Mouse (Mus musculus): ENCODE data around the gene Gm20388. TPM values are rescaled to one million over a fixed set of nuclear protein-coding genes. Genes with fewer than 3 reads are reported as not detected.

The Gm20388 gene
- total RNA-seq, 2 experiments from 2014 or later = 18.5 to 23.8 TPM

DNA sequence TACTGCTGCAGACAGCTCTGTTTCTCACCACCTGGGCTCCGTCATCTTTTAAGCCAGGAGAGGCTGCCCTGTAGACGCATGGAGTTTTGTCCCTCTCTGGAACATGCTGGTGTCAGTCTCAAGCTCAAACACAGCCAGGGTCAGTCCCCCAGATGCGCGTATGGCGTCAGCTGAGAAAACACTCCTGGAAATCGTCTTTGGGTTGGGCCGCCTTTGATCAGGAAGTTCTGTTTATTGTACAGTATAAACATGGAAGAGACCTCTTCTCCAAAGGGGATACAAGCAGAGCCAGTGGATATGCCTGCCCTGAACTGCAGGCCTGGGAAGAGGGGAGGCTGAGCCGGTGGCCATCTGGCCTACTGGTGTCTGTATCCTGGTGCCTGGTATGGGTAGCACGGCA, 2163.8 kb downstream of the Gm20388 start:
- ATAC-seq (replicated peaks; ENCODE audit: poor library complexity, severe bottlenecking) = no peak

DNA sequence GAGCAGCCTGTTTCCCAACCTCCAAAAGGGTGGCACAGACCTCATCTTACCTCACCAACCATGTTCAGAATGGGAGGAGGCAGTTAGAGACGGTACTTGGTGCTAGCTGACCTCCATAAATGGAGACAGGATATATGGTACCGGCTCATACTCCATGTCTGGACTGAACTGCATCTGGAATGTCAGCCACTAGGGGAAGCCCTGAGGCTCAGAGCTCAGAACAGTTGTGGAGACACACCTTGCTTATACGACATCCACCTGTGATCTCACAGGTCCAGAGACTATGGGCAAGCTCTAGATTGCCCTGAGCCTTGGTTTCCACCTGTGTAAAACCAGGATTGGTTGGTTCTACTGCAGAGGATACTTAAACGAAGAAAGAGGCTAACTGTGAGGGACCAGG, 2164.3 kb downstream of the Gm20388 start:
- ATAC-seq (replicated peaks; ENCODE audit: poor library complexity, severe bottlenecking) = no peak

DNA sequence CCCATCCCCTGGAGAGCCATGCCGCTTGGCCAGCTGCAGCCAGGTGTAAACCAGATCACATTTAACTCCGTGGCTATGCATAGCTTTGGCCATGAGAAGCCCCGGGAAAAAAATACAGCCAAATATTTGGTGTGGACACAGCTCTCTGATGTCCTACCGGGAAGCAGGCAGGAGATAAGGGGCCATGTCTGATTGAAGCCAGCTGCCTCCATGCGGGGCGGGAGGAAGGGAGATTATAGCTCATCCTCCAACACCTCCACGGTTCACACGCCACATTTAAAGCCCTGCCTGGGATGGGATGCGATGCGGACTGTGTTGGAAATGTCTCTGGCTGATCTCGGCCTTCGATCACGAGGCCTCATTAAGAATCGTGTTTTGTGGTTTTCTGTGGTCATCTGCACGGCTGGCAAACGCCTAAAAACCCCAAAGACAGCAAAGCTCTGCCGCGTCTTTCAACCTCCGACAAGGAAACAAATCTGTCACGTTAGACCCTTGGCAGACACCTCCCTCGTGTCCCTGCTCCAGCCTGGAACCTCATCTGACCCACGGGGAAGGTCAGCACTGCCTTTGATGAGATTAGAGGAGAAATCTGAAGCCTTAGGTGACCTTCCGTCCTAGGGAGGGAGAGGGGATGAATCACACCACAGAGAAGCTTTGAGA, 2165.7 kb downstream of the Gm20388 start:
- no peak for ATAC-seq (replicated peaks; ENCODE audit: poor library complexity, severe bottlenecking)

DNA sequence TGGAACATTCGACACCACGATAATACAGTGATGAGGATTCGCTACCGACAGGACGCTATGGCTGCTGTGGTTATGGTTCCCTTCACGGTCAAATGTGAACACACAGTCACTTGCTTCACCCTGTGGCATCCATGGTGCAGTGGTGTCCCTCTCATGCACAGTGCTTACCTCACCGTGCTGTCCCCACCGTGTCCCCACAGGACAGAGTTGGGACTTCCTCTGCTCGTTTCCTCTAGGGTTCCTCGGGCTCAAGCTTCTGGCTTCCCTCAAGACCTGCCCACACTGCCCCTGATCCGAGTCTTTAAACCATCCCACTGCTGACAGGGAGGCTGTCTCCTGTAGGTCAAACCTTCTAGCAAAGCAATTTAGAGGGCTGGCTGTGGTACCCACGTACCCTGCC, 2167.7 kb downstream of the Gm20388 start:
- peak; percentile 52 for ATAC-seq (replicated peaks; ENCODE audit: poor library complexity, severe bottlenecking)

DNA sequence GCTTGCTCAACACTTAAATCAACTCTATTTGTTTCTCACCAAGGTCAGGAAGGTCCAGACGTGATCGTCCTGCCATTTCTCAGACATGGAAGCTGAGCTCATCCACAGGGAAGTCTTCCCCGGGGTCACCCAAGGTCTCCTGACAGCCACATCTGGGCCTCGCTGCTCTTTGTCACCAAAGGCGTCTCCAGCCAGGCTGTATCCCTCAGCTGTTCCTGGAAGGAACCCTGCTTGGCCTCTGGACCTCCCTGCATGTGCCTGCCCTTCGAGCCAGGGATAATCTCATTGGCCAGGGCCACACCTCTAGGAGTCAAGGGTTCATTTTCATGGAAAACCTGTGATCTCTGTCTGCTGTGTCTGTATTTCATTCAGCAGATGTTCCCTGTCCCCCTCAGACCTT, 2168.5 kb downstream of the Gm20388 start:
- no peak for ATAC-seq (replicated peaks; ENCODE audit: poor library complexity, severe bottlenecking)

DNA sequence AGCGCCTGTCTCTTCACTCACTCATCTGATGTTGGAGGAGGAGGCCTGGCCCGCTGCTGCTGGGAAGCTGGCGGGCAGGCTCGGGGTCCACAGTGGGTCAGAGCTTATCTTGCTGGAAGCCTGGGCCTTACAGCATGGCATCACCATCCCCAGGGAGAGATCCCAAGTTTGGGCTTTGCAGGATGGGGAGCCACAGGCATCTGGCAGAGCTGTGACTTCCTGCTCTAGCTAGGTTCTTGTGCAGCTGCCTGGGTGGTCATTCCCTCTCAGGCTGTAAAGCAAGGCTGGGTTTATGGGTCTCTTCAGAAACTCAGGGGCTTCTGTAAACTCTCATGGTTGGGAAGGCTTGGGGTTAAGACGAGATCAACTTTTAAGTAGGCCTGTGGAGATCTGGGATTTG, 2169.7 kb downstream of the Gm20388 start:
- ATAC-seq (replicated peaks; ENCODE audit: poor library complexity, severe bottlenecking) = no peak

DNA sequence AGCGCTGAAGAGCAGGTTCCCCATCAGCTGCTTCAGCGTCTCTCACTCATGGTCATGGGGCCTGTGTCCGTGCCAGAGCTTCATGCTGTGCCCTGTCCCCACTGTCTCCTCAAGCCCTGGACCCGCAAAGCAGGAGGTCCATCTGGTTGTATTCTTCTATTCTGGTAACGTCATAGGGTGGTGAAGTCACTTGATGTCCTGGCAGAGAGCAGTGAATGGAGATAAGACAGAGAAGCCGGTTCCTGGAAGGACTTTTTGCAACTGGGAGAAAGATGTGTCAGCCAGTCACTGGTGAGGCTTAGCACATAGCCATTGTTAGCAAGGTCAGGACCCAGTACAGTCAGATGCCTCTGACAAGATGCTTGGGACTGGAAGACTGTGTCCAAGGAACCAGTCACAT, 2172.8 kb downstream of the Gm20388 start:
- no peak for ATAC-seq (replicated peaks; ENCODE audit: poor library complexity, severe bottlenecking)

DNA sequence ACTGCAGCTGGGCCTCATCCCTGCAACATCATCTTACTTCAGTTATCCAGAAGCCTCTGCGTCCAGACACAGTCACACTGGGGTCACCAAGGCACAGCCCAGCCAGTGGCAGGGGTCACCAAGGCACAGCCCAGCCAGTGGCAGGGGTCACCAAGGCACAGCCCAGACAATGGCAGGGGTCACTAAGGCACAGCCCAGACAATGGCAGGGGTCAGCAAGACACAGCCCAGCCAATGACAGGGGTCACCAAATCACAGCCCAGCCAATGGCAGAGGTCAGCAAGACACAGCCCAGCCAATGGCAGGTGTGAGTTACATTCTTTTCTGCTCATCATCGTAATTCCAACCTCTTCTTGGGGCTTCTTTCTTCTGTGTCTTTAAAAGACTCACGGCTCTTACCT, 2173.5 kb downstream of the Gm20388 start:
- ATAC-seq (replicated peaks; ENCODE audit: poor library complexity, severe bottlenecking) = no peak

DNA sequence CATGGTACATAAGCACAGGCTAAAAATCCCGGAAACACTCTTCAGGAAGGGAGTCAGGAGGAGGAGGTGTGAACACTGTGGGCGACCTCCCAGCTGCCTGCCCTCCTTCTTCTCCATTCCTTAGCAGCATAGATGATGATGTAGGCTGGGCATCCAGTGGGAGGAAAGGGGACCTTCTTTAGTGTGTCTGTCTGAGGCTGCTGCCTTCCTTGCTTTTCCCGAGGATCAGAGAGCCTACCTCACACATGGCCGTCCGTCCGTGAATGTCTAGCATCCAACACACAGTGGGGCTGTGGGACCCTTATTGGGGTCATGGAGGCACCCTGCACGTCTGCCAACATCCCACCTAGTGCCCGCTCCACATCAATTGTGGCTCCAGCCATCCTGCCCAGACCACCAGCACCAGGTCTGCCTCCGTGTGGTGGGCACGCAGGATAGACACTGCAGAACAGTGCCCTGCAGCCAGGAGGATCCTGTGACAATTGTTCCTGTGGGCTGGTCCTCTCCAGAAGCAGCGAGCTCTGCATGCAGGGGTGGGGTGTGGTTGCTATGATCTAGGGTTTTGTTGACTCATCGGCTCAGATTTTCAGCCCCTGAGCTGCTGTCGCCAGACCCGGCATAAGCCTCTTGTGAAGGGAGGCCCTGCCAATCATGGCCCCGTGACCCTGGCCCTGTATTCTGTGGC, 2174.2 kb downstream of the Gm20388 start:
- ATAC-seq (replicated peaks; ENCODE audit: poor library complexity, severe bottlenecking) = no peak

DNA sequence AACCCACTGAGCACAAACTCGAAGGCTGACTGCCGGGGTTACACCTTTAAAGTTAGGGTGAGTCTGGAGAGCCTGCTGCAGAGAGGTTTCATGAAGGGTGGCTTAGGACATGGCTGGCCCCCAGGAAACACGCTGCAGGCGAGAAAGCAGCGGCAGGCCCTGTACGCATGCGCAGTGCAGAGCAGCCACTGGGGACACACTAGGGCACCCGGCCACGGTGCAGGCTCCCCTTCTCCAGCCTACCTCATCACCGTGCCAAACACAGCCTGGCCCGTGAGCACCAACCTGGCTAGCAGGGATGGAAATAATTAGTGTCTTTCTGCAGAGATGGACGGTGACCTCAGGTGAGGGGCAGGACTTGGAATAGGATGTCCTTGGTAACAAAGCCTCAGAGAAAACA, 2175.4 kb downstream of the Gm20388 start:
- ATAC-seq (replicated peaks; ENCODE audit: poor library complexity, severe bottlenecking) = no peak

DNA sequence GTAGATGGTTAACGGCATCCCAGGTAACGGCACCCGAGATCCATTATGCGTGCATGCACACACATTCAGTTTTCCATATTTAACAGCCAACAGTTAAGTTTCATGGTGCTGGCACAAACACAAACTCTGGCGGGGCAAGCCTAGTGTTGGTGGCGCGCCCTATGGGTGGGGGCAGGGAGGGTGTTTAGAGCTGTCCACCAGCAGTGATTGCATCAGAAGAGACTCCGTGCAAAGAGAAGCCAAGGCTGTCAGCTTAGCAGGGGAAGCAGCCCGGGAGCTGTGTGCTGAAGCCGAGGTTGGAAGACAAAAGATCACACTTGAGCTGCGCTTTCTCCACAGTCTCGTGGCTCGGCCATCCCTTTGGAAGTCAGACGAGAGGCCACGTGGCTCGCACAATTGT, 2178.0 kb downstream of the Gm20388 start:
- no peak for ATAC-seq (replicated peaks; ENCODE audit: poor library complexity, severe bottlenecking)

DNA sequence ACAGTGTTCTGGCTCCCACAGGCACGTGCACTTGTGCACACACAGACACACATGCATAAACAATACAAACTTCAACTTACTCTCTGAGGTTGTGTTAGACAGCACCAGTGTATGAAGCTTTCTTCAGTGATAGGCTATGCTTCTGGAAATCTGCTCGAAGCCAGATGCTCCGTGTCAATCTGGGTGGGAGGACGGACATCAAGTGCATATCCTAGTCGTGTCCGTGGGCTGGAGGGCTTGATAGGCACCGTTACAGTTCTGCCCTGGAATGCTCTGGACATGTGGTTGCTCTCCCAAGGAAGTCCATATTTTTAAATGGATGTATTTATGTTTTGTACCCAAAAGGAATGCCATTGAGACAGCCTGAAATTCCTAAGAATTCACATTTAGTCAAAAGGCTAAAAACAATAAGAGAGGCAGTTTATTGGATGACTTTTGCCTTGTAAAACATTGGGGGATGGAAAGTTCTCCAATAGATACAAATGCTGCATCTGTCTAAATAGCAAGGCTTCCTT, 2178.6 kb downstream of the Gm20388 start:
- no peak for ATAC-seq (replicated peaks; ENCODE audit: poor library complexity, severe bottlenecking)

DNA sequence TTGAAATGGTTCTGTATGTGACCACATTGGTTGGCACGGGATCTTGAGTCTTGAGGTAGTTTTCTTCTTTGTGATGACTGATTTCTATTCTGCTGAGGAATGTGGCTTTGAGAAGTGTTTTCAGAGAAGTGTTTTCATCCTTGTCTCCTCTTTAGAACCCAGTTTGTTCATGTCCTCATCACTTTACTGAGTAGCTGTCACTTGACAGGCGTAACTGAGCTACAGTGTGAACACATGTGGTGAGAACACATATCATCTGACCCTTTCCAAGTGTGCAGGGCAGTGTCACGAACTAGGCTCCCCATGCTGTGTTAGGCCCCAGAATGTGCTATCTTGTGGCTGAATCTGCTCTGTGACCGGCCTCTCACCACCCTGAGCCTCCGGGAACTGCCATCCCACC, 2181.8 kb downstream of the Gm20388 start:
- ATAC-seq (replicated peaks; ENCODE audit: poor library complexity, severe bottlenecking) = no peak

DNA sequence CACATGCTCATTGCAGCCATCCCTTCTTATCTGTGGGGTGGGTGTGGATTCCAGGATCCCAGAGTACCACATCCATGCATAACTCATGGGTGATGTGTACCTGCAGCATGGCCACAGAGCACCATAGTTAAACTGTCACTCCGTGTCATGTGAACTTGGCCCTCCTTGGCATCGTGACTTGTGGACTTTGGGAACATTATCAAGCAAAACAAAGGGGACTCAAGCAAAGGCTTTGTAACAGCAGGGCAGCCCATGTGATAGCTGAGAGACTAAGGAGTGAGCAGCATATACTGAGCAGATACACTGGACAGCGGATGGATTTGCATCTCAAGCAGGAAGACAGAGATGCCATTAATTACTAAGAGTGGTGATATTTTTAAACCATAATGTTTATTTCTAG, 2188.1 kb downstream of the Gm20388 start:
- no peak for ATAC-seq (replicated peaks; ENCODE audit: poor library complexity, severe bottlenecking)

DNA sequence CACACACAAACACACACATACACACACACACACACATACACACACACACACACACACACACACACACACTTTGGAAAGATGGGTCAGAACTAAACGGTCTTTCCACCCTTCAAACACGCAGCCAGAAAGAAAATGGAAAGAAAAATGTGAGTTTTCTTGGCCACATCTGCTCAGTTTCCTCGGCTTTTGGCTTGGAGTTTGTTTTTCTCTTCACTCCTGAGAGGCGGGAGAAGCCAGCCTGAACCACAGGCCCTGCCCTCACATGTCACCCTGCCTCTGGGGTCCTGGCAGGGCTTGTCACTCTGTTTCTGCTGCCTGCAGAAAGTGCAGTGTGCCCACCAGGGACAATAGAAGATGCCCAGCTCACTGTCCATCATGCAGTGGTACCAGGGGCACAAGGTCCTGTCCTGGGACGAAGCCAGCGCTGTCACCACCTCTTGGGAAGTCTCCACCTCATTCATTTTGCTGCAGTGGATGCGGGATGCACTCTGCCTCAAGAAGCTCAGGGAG, 2189.1 kb downstream of the Gm20388 start:
- no peak for ATAC-seq (replicated peaks; ENCODE audit: poor library complexity, severe bottlenecking)

DNA sequence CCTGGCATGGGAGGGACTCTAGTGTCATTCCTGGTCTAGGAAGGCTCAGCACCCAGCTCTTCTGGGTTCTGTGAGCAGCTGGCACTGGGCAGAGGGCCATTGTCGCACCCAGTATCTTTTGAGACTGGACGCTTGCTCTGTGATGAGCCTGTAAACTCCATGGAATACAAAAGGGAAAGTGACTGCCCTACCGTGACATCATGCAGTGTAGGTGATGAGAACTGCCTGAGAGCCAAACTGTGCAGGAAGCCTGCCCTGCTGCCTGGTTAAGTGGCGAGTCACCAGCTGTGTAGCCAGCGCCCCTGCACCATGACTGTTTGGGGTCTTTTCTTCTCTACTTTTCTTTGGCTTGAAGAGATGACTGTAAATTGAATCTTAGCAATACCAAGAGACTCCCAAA, 2191.2 kb downstream of the Gm20388 start:
- ATAC-seq (replicated peaks; ENCODE audit: poor library complexity, severe bottlenecking) = no peak

DNA sequence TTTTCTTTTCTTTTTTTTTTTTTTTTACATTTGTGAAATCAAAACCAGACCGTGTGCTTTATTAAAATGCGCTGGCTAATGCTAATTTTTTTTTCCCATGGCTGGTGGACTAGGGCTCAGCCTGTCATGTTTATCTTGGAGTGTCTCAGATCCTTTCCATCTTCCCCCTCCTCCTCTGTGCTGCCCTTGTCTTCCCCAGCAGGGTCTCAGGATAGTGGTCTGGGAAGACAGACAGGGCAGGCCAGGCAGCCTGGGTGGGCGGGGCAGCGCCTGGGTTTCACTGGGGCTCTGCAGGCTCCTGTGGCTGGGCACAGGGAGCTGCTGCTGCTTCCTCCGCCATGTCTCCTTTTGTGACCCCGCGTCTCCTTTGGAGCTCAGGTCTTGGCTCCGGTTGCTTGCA, 2191.6 kb downstream of the Gm20388 start:
- ATAC-seq (replicated peaks; ENCODE audit: poor library complexity, severe bottlenecking) = no peak

DNA sequence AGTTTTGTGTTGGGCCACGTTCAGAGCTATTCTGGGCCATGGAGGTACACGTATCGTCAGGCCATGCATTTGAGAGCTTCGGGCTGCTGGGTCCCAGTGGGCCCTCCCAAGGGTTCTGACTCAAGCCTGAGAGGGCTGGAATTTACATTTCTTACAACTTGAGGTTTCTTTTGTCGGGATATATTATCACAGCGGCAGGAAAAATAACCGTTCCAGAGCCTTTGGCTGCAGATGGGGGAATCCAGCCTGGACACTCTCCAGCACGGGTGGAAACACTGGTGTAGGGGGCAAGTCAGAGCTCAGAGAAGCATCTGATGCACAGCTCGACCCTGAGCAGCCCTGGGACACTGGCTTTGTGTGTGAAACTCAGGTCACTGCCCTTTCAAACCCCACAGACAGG, 2192.6 kb downstream of the Gm20388 start:
- ATAC-seq (replicated peaks; ENCODE audit: poor library complexity, severe bottlenecking) = no peak

DNA sequence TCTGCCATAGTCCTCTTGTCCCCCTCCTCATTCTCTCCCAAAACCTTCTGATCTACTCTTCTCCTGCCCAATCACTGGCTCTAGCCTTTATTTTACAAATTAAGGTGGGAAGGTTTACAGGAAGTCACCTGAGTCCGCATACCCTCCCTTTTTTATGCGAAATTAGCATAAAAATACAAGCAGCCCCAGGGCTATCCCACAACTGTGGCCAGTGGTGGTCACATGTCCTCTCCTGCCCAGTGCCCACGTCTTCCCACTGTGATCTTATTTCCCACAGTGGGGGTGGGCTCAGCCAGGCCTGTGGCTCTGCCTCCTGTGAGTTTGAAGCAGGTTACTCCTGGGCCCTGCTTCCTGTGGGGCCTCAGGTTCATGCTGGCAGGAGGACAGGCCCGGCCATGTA, 2194.0 kb downstream of the Gm20388 start:
- no peak for ATAC-seq (replicated peaks; ENCODE audit: poor library complexity, severe bottlenecking)

DNA sequence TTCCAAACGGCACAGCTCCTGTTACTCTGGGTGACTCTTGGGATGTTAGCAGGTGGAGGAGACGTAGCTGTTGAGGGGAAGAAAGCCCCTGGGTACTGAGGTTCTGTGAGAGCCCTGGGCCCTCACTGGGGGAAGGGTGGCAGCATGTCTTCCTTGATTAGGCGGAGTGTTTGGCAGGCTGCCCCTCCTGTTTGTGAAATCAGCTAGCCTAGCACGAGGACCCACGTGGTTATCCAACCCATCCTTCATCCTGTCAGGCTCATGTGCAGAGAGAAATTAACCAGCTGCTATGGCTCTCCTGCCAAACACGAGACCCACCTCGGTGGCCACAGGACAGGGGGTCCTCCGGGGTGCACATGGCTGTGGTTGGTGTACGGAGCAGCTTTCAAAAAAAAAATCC, 2195.6 kb downstream of the Gm20388 start:
- ATAC-seq (replicated peaks; ENCODE audit: poor library complexity, severe bottlenecking) = no peak

DNA sequence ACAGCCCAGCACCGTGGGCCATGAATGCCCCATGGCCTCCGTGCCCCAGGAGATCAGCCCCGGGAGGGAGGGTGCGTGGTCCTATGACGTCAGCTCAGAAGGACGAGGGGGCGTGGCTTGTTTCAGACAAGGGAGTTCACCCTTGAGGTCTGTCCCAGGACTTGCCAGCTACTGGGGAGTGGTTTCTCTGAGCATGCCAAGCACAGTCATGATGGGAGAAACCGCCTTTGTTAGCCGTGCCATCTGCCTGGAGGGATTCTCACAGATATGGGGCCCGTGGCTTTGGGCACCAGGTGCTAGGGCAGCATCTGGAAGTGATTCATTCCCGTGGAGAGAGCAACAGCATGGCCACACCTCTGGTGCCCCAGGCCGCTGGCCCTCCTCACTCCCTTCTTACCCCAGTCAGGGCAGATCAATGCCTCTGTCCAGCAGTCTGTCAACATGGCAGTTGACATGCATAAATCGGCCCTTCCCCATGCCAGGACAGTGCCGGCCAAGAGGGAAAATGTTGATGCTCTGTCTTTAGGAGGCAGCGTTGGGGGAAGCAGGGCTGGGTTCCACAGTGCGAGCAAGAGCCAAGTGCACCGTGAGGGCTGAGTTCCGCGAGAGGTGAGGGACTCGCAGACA, 2199.7 kb downstream of the Gm20388 start:
- 0 out of 2 replicates have a peak, but pooled peaks have one; percentile 6 for ATAC-seq (replicated peaks; ENCODE audit: poor library complexity, severe bottlenecking)
